Mouse (Mus musculus): ENCODE measurements around the gene Osbpl7.

Gene Osbpl7

DNA sequence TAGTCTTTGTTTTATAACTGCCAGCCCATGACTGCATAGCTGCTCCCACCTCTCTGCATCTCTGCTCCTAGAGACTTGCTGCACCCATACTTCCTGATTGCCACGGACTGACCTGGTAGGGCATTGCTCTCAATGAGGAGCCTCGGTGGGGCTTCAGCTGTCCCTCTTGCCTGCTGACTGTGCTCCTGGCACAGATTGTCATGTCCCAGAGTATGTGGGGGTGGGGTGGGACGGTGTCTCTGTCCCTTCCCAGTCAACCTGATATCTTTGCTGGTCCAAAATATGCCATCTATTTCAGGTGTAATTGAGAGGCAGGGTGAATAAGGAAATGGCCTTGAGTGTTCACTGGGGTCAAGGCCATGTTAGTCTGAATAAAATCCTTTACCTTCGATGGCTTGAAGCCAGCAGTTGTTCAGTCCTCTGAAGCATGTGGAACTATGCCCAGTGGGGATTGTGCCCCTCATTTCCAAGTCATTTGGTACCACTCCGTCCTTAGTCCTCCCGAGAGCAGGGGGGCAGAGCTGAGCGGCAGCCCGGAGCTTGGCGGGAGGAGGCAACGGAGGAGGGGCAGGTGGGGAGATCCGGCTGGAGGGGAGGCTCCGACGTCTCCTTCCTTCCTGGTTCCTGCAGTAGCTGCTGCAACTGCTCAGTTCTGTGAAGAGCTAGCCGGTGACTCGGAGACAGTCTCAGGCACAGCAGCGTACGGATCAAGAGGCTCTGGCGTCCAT lies at the start of gene Osbpl7:
Gene Osbpl7, plus strand, starts transcription at position 413 of the 728 bp plus-strand sequence.
- DNase-seq (ENCODE audit: low spot score in 2 of 2): peak; percentile 59 to 74

DNA sequence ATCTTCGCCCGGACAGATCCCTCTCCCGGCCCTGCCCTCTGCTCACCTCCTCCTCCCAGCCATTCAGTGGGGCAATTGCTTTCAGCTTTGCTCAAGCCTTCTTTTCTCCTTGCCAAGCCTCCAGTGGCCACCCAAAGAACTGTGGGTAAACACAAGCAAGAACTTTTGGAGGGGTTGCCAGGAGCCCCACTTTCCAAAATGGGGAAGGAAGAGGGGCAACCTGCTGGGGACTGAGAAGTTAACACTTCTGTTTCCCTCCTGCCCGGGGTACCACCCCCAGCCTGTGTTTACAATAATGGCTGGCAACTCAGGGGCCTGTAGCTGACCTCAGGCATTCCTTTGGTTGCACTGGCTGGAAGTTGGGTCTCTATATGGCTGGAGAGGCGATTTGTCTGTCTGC lies 47.3 kb upstream of the Osbpl7 start:
- no peak for DNase-seq (ENCODE audit: low spot score in 2 of 2)

DNA sequence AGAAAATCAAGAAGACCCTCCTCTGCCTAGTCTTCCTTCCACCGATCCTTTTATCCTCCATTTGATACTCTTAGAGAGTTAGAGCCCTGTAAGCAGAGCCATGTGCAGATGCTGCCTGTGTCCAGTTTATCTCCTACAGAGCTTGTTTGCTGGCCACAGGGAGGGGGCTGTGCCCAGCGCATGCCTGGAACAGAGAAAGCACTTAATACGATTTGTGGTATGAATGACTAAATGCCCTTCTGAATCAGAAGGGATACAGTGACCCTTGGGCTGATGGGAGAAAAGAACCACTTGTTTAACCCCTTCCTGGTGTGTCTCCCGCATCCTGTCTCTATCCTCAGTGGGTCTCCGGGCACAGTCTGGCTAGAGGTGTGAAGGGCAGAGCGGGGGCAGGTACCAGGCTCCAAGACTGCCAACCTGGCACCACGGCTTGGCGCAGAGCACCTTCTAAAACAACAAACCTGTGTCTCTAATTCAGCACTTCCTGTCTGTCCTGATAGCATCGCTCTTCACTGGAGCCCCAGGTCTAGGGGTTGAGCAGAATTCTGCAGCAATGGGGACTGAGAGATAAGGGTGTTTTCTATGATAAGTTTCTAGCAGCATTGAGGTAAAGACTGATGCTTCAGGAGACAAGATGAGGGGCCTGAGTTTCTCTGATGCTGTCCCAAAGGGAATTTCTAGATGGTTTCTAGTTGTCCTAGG lies 43.2 kb upstream of the Osbpl7 start:
- DNase-seq (ENCODE audit: low spot score in 2 of 2): no peak

DNA sequence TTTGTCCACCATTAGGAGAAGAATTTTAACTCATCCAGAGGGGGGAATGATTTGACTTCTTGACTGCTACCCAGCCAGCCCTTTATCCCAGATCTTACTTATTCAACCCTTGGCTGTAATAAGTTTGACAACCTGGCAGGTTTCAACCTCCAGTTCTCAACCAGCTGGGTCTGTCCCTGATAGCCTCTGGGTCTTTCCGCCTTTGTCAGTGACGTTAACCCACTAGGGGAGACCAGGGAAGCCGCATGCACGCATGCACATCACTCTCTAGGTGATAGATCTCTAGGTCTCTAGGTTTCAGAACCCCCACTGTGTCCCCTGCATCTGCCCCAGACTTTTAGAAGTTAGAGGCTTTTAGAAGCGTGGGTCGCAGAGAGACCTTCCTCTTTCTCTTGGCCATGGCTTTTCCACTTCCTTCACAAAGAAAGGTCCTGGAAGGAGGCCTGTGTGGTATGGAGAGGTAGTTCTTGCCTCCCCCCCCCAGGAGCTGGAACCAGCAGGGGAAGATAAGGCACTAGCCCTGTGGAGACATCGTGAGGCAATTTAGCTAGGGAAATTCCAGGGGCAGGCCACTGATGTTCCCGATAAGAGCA lies 41.1 kb upstream of the Osbpl7 start:
- no peak for DNase-seq (ENCODE audit: low spot score in 2 of 2)

DNA sequence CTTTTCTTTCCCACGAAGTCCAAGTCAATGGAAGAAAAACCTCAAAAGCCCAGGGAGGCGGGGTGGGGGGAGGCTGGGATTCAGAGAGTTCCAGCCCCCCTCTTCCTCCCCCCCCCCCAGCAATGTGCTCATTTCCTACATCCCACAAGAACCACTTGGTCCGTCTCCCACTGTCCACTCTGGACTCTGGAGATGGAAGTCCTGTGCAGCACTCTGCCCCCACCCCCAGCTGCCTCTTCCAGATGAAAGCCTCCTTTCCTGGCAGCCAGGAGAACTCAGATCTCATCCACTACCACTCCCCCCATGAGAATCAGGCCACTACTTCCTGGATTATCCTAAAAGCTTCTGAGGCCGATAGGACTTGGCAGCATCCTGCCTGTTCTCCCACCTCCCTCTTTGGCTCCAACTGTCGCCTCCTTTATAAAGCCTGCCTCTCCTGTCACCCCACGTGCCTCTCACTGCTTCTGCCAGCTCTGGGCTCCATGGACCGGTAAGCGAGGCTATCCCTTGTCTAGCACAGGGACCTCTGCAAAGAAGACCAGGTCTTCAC lies 37.2 kb upstream of the Osbpl7 start, which contains the start of gene Sp6:
Gene Sp6, plus strand, starts transcription at position 274 of the 550 bp plus-strand sequence.
- no peak for DNase-seq (ENCODE audit: low spot score in 2 of 2)

DNA sequence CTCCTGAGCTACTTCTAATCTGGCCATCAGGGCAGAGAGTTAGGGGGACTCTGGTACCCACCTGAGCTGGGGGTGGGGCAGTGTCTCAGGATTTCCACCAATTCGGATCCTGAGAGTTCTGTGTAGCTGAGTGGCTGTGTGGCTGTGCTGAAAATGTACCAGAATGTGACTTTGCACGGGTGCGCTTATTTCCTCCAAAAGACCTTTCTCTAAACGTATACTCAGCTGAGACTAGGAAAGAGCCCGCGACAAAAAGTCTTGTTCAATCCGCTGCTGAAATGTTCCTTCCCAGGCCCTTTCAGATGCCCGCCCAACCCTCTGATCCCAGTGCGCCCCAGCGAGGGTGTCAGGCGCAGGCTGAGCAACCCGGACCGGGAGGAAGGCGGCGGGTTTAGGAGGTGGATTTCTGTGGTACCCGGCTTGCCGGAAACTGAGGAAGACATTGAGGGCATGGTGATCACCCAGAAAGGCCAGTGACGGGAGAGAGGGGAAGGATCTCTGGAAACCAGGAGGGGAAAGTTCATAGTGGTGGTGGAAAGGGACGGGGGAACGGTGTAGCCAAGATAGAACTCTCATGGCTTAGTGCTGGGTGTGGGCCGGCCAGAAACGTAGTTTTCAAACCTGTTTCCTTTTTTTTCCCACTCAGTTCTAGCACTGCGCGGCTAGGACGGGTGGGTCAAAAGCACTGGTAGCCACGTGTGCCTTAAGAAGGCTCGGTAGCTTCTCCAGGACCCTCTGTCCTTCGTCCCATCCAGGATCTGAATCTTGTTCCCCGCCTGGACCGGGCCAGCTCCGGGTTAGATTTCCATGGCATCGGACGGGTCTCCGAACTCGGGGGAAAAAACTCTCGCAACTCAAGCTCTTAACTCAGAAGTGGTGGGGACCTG lies 32.5 kb upstream of the Osbpl7 start:
- no peak for DNase-seq (ENCODE audit: low spot score in 2 of 2)

DNA sequence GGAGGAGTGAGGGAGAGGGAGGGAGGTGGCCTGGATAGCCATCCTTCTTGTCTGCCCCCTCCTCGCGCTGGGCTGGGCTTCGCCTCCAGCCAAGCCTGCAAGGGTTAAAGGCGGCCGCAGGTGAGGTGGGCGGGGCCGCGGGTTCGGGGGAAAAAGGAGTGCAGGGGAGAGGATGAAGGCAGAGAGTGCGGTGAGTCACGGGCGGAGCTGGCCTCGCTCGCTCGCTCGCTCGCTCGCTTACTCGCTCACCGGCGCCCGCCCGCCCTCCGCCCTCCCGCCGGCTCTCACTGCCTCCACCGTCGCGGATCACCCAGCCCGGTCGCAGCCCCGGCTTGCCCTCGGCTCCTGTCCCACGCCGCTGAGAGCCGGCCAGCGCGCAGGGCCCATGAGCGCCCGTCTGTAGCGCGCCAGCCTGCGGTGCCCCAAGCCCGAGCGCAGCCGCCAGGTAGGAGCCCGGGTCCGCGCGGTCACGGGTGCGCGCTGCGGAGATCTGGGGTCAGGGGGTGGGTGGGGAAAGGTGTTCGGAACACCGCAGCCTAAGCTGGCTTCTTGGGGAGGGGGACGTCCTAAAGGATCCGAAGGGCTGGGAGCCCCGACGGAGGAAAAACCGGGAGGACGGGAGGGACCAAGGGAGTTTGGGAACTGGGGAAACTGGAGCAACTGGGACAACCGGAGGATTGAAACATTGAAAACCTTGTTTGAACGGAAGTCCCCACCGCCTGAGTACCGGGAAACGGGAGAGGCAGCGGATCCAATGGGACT lies 31.7 kb upstream of the Osbpl7 start:
- no peak for DNase-seq (ENCODE audit: low spot score in 2 of 2)

DNA sequence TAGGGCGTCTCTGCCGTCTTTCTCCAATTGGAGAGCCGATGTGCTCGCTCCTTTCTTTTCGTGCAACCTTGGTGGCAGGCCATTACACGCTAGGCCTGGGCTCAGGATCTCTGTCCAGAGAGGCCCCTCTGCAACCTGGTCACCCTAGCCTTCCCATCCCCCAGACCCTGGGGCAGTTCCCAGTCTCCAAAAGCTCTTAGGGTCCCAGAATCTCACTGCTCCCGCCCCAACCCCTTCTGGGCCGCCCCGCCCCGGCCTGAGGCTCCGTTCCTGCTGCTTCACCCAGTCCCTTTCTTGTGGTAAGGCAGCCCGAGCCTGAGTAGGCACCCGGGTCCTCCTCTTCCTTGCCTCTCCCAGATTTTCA lies 31.1 kb upstream of the Osbpl7 start:
- no peak for DNase-seq (ENCODE audit: low spot score in 2 of 2)

DNA sequence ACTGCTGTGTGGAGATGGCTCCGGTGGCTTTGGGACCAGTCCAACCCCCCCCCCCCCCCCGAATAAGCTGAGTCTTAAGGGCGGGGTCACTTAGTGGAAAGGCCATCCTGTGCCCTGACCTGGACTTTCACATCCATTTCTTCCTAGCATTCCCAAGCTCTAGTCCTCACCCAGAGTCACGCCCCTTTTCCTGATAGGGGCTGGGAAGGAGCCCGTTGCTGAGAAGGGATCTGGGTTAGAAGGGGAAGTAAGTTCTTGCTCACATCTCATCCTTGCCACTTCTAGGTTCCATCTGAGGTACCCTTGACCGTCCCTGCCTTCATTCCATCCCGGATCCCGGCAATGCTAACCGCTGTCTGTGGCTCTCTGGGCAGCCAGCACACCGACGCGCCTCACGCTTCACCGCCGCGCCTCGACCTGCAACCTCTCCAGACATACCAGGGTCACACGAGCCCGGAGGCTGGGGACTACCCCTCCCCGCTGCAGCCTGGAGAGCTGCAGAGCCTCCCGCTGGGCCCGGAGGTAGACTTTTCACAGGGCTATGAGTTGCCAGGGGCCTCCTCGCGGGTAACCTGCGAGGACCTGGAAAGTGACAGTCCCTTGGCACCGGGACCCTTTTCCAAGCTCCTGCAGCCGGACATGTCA lies 29.2 kb upstream of the Osbpl7 start:
- DNase-seq (ENCODE audit: low spot score in 2 of 2): no peak

DNA sequence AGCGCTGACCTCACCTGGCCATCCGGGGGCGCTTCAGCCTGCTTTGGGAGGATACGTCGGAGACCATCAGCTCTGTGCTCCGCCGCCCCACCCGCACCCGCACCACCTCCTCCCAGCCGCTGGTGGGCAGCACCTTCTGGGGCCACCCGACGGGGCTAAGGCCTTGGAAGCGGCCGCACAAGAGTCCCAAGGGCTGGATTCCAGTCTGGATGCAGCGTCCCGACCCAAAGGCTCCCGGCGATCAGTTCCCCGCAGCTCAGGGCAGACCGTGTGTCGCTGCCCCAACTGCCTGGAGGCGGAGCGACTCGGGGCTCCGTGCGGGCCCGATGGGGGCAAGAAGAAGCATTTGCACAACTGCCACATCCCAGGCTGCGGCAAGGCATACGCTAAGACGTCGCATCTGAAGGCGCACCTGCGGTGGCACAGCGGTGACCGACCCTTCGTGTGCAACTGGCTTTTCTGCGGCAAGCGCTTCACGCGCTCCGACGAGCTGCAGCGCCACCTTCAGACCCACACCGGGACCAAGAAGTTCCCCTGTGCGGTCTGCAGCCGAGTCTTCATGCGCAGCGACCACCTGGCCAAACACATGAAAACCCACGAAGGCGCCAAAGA lies 28.4 kb upstream of the Osbpl7 start:
- peak in 1 of 2 experiments; percentile 64 for DNase-seq (ENCODE audit: low spot score in 2 of 2)

DNA sequence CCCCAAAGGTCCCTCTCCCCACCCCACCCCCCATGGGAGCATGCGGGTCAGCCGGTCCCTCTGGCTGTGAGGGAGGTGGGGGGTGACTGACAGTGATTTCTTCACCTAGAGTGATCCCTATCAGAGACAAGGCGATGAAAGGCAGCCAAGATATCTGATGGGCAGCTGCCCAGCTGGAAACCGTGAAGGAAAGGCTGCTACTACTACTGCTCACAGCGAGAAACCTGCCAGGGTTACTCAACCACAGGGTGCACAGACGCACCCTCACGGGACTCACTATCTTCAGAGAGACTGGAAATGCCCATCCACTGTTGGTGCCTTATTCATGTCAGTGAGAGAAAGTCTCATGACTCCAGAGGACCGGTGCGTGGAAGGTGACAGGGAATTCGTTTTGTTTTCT lies 25.5 kb upstream of the Osbpl7 start:
- DNase-seq (ENCODE audit: low spot score in 2 of 2): no peak

DNA sequence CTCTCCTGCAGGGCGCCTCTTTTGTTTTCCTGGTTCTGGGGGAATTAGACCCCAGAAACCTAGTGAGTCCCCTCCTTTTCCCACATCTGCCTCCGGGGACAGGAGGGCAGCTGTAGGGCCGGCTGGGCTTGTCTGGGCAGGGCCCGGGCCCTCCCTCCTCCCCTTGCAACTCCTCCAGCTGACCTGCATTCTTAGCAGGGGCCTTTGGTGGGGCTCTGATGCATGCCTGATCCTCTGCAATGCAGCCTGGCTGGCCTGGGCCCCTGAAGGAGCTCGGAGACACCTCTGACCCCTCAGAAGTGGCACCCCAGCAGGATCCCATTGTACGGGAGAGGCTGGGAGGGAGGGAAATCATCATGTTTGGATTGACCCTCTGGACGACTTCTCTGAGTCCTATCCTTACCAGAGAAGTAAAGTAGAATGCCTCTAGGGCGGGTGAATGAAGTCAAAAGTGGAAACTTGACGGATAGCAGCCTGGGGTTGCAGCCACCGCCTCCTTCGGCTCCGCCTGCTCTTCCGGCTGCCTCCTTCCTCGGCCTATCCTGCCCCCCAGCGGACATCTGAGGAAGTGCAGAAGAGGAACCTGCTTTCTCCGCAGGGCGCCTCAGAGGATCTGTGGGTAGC lies 24.6 kb upstream of the Osbpl7 start:
- peak in 1 of 2 experiments; percentile 85 for DNase-seq (ENCODE audit: low spot score in 2 of 2)

DNA sequence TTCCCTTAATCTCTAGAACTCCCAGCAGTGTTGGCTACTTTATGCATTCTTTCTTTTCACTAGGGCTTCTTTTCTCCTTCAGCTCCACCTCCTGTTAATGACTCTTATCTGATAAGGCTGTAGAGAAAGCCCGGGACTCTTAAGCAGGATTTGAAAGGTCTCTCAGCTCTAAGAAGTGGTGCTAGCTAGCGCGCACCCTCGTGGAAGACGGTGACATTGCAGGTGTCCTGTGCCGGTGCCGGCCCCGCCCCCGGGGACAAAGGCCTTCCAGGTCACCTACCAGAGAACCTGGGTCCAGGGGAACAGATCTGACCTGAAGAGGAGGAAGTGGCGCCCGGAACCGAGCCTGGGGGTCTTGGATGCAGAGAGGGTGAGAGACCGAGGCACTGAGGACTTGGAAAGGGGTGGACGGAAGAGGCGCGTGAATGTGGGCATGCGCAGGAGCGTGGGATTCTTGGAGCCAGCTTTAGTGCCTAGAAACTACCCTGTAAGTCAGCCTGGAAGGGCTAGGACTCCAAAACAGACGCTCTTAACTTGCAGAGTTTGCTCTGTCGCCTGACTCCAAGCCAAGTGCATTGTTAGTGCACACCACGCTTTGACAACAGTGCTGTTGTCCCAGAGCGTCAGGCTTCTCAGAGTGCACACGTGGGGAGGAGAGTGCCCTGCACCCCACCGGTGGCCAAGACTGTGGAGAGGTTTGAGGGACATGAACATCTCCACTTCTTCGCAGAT lies 20.6 kb upstream of the Osbpl7 start, which contains the start of gene Scrn2:
Gene Scrn2, plus strand, starts transcription at position 253 of the 732 bp plus-strand sequence.
- DNase-seq (ENCODE audit: low spot score in 2 of 2): peak in 1 of 2 experiments; percentile 70

DNA sequence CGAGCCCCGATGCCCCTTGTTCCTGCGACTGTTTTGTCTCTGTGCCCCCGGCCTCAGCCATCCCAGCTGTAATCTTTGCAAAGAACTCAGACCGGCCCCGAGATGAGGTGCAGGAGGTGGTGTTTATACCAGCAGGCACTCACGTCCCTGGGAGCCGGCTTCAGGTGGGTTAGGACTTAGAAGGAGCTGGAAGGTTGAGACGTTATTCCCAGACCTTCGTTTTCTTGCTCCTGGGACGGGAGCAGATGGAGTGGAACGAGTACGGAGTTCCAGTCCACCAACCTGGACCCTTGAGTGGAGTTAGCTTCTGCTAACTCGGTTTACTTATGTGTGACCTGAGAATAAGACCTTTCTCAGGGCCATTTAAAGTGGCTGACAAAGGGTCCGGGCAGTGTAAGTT lies 20.0 kb upstream of the Osbpl7 start:
- DNase-seq (ENCODE audit: low spot score in 2 of 2): no peak

DNA sequence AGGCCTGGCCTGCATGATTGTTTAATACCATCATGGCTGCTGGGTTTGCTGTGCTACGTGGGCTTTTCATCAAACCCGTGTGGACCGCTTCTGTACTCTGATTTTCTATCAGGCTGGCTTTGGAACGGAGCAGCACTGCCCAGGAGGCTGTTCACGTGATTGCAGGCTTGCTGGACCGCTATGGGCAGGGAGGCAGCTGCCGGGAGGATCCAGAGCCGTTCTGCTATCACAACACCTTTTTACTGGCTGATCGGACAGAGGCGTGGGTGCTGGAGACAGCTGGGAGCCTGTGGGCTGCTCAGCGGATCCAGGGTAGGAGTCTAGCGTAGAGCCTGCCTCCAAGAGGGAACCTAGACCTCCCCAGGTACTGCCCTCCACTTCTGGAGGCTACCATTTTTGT lies 18.5 kb upstream of the Osbpl7 start:
- DNase-seq (ENCODE audit: low spot score in 2 of 2): no peak

DNA sequence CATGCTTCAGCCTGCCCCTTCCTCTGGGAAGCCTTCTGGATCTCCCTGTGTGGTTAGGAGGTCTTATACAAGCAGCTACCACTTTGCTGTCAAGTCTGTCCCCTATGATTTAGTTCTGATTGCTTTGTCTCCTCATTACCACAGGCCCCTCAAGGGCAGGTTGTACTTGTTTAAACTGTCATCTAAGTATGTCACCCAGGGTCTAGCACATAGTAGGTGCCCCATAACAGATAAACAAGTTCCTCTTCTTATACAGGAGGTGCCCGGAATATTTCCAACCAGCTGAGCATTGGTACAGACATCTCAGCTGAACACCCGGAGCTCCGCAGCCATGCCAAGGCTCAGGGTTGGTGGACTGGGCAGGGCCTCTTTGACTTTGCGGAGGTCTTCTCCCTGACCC lies 17.9 kb upstream of the Osbpl7 start:
- no peak for DNase-seq (ENCODE audit: low spot score in 2 of 2)

DNA sequence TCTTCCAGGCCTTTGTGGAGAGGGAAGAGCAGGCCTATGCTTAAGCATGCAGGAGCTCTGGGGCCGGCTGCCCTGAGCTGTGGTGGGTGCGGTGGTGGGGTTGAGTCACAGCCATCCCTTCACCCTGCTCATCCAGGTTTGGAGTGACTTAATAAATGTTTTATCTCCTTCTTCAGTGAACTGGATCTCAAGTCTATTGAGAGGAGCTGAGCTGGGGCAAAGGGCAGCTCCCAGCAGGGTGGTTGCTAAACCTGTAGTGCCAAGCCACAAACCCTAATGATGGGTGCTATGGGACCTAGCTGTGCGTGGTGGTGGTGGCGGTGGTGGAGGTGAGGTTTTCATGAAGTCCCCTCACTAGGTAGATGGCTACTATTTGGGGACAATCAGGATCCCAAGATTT lies 16.6 kb upstream of the Osbpl7 start:
- DNase-seq (ENCODE audit: low spot score in 2 of 2): no peak

DNA sequence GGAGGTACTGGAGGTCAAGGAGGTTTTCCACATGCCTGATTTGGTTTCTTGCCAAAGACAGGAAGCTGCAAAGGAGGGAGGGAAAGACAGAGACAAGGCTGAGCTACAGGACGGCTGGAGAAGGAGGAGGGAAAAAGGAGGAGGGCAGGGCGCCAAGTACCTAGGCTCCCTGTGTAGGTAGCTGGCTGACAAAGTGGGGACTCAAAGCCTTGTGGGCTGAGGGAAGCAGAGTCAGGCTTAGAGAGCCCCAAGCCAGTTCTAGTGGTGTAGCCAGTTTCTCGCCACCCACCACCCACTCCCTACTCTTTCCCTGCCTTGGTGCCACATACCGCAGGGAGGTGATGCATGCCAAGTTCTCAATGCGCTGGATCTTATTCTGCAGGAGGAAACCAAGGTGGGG lies 14.3 kb upstream of the Osbpl7 start:
- DNase-seq (ENCODE audit: low spot score in 2 of 2): peak in 1 of 2 experiments; percentile 77

DNA sequence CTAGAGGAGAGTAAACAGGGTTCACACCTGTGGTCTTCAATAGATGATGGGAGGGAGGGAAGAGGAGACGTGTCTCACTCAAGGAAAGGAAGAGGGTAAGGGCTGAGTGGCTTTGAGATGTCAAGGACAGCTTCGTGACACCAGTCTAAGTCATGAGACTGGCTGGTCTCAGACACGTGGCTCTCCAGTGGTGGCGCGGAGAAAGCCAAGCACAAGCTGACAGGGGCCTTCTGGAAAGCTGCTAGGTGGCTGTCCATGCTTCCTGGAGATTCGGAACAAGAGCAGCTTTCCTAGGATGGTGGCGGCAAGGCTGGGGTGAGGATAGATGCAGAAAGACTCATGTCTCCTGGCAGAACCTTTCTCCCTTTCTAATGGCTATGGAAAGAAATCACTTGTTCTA lies 11.5 kb upstream of the Osbpl7 start:
- DNase-seq (ENCODE audit: low spot score in 2 of 2): no peak

Measured in left cerebral cortex, adult 9 months (tissue).